Mouse (Mus musculus): Measurements from ENCODE around the gene Gm44503. TPM values are rescaled to one million over a fixed set of nuclear protein-coding genes. Genes with fewer than 3 reads are reported as not detected.

The Gm44503 gene
- total RNA-seq (2014; rRNA removed) (not detected in 2 replicates), polyA plus RNA-seq (2015; fragmentation: Nextera tagmentation; extraction: Ambion mirVana) (not detected in 2 replicates)

GRCm38 (mm10) chr9:72958521-72959450 lies at the start of gene Gm44503, which contains the start of gene Dyx1c1:
Gm44503 (plus strand) TSS chr9:72958852.
Dyx1c1 (plus strand) TSS chr9:72958785.
- H3K36me3 ChIP-seq (ENCODE audit: insufficient read depth, low read length): no peaks in the 10 kb centered on the region
- peak within 1 kb of the TSS; percentile 59 for H3K4me3 ChIP-seq (ENCODE audit: low read length)
- H3K4me1 ChIP-seq (ENCODE audit: insufficient read depth, low read length): no peaks in the 10 kb centered on the region
- 1% methylated on average over 43 of the region's 43 CpGs for WGBS
- peak within 1 kb of the TSS; percentile 37 for H3K9ac ChIP-seq (replicated peaks; ENCODE audit: low read length)
- peak within 1 kb of the TSS; percentile 60 for H3K4me2 ChIP-seq (ENCODE audit: low read depth, low read length)
- ATAC-seq (peak; percentile 96), DNase-seq (ENCODE audit: low spot score) (peak; percentile 94)
- no peaks in the 10 kb centered on the region for H3K27me3 ChIP-seq (ENCODE audit: insufficient read depth, low read length)
- no peaks in the 10 kb centered on the region for H3K9me3 ChIP-seq (ENCODE audit: low read length)
- peak; percentile 51 for TF ChIP-seq CTCF (IDR thresholded peaks at IDR 0.05; ENCODE audit: low read depth)
- peak within 1 kb of the TSS; percentile 55; the same call in 1 of the 2 replicates for H3K27ac ChIP-seq

GRCm38 (mm10) chr9:72911381-72911780 lies 47.3 kb upstream of the Gm44503 start:
- Histone ChIP-seq H3K27ac (no peak overlapping the region), H3K4me1 (ENCODE audit: insufficient read depth, low read length) (no peaks in the 10 kb centered on the region), H3K9me3 (ENCODE audit: low read length) (no peaks in the 10 kb centered on the region), H3K36me3 (ENCODE audit: insufficient read depth, low read length) (no peaks in the 10 kb centered on the region), H3K9ac (replicated peaks; ENCODE audit: low read length) (no peak overlapping the region), H3K27me3 (ENCODE audit: insufficient read depth, low read length) (no peaks in the 10 kb centered on the region), H3K4me2 (ENCODE audit: low read depth, low read length) (no peak overlapping the region), H3K4me3 (ENCODE audit: low read length) (no peak overlapping the region)
- 92% methylated on average over 2 of the region's 2 CpGs for WGBS
- ATAC-seq (no peak), DNase-seq (ENCODE audit: low spot score) (no peak)
- TF ChIP-seq CTCF (IDR thresholded peaks at IDR 0.05; ENCODE audit: low read depth): no peak

- no peak for ATAC-seq
- no peak for DNase-seq (ENCODE audit: low spot score)
- Histone ChIP-seq H3K4me3 (ENCODE audit: low read length) (no peak overlapping the region), H3K4me2 (ENCODE audit: low read depth, low read length) (no peak overlapping the region), H3K4me1 (ENCODE audit: insufficient read depth, low read length) (no peaks in the 10 kb centered on the region), H3K36me3 (ENCODE audit: insufficient read depth, low read length) (no peaks in the 10 kb centered on the region), H3K9ac (replicated peaks; ENCODE audit: low read length) (no peak overlapping the region), H3K9me3 (ENCODE audit: low read length) (no peaks in the 10 kb centered on the region), H3K27me3 (ENCODE audit: insufficient read depth, low read length) (no peaks in the 10 kb centered on the region), H3K27ac (no peak overlapping the region)
- 64% methylated on average over 6 of the region's 6 CpGs for WGBS
- no peak for TF ChIP-seq CTCF (IDR thresholded peaks at IDR 0.05; ENCODE audit: low read depth)
Measured at GRCm38 (mm10) chr9:72913551-72913950, 45.1 kb upstream of the Gm44503 start.

- H3K4me1 ChIP-seq (ENCODE audit: insufficient read depth, low read length): no peaks in the 10 kb centered on the region
- TF ChIP-seq CTCF (IDR thresholded peaks at IDR 0.05; ENCODE audit: low read depth): no peak
- WGBS: 64% methylated on average over 7 of the region's 7 CpGs
- no peaks in the 10 kb centered on the region for H3K36me3 ChIP-seq (ENCODE audit: insufficient read depth, low read length)
- H3K4me2 ChIP-seq (ENCODE audit: low read depth, low read length): no peak overlapping the region
- H3K4me3 ChIP-seq (ENCODE audit: low read length): no peak overlapping the region
- no peak overlapping the region for H3K27ac ChIP-seq
- ATAC-seq (no peak), DNase-seq (ENCODE audit: low spot score) (no peak)
- no peaks in the 10 kb centered on the region for H3K9me3 ChIP-seq (ENCODE audit: low read length)
- H3K9ac ChIP-seq (replicated peaks; ENCODE audit: low read length): no peak overlapping the region
- no peaks in the 10 kb centered on the region for H3K27me3 ChIP-seq (ENCODE audit: insufficient read depth, low read length)
Measured at GRCm38 (mm10) chr9:72915728-72916127, 42.9 kb upstream of the Gm44503 start.

GRCm38 (mm10) chr9:72923068-72923467 lies 35.6 kb upstream of the Gm44503 start:
- Histone ChIP-seq H3K4me2 (ENCODE audit: low read depth, low read length) (no peak overlapping the region), H3K4me3 (ENCODE audit: low read length) (no peak overlapping the region), H3K27me3 (ENCODE audit: insufficient read depth, low read length) (no peaks in the 10 kb centered on the region), H3K36me3 (ENCODE audit: insufficient read depth, low read length) (no peaks in the 10 kb centered on the region), H3K9ac (replicated peaks; ENCODE audit: low read length) (no peak overlapping the region), H3K4me1 (ENCODE audit: insufficient read depth, low read length) (peaks cover 8% of the 10 kb centered on the region), H3K27ac (no peak overlapping the region), H3K9me3 (ENCODE audit: low read length) (no peaks in the 10 kb centered on the region)
- WGBS: 70% methylated on average over 3 of the region's 3 CpGs
- no peak for ATAC-seq
- TF ChIP-seq CTCF (IDR thresholded peaks at IDR 0.05; ENCODE audit: low read depth): no peak
- DNase-seq (ENCODE audit: low spot score): no peak

GRCm38 (mm10) chr9:72925021-72925934 lies 33.4 kb upstream of the Gm44503 start, which contains the start of gene Pygo1:
Pygo1 (plus strand) TSS chr9:72925645.
- TF ChIP-seq CTCF (IDR thresholded peaks at IDR 0.05; ENCODE audit: low read depth): no peak
- Histone ChIP-seq H3K9ac (replicated peaks; ENCODE audit: low read length) (peak within 1 kb of the TSS; percentile 95), H3K4me2 (ENCODE audit: low read depth, low read length) (peak within 1 kb of the TSS; percentile 96), H3K4me3 (ENCODE audit: low read length) (peak within 1 kb of the TSS; percentile 87), H3K27me3 (ENCODE audit: insufficient read depth, low read length) (no peaks in the 10 kb centered on the region), H3K4me1 (ENCODE audit: insufficient read depth, low read length) (peaks cover 8% of the 10 kb centered on the region), H3K27ac (peak within 1 kb of the TSS; percentile 85), H3K9me3 (ENCODE audit: low read length) (no peaks in the 10 kb centered on the region), H3K36me3 (ENCODE audit: insufficient read depth, low read length) (no peaks in the 10 kb centered on the region)
- under 1% methylated on average over 80 of the region's 108 CpGs for WGBS
- peak; percentile 86 for ATAC-seq
- peak; percentile 74 for DNase-seq (ENCODE audit: low spot score)
